Mouse (Mus musculus) lung, postnatal 0 days (tissue): ENCODE data around the gene Sart3.

Experiments used
- CTCF ChIP-seq: IDR thresholded peaks from 2 replicates; pipeline ENCODE4 v1.5.1; 2016; ENCODE audit warnings: antibody characterized with exemption, mild to moderate bottlenecking
- EP300 ChIP-seq: IDR thresholded peaks from 2 replicates; pipeline ENCODE4 v1.6.1; 2016; ENCODE audit warnings: antibody characterized with exemption, mild to moderate bottlenecking, control low read depth

GRCm38 (mm10) chr5:113805301-113805700 lies 33.0 kb upstream of the Sart3 start:
- TF ChIP-seq CTCF = no peak
- TF ChIP-seq EP300 = no peak
